Mouse (Mus musculus) heart, adult 9 months (tissue): ENCODE data around the gene Fkbp6.

ENCODE experiments used
- DNase-seq, 2 experiments: peaks; one replicate each; pipeline ENCODE4 v3.0.0; 2022; ENCODE audit warnings: low spot score in 2 of 2

Gene Fkbp6

DNA sequence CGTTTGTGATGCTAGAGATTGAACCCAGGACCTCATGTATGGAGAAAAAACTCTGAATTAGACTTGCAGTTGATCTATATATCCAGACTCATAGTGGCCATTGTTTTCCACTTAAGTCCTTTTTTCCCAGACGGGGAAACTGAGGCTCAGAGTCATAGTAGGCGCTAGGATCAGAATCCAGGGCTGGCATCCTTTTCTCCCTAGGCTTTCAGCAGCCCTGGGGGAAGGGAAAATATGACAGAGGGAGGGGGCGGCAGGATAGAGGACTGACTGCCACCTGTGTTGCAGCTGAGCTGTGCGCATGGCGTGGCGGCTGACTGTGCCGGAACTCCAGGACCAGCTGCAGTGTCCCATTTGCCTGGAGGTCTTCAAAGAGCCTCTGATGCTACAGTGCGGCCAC lies 3.2 kb upstream of the Fkbp6 start, which contains the start of gene Trim50:
Gene Trim50 (plus strand): TSS at position 301 of the 400 bp plus-strand sequence.
- no peak for DNase-seq

DNA sequence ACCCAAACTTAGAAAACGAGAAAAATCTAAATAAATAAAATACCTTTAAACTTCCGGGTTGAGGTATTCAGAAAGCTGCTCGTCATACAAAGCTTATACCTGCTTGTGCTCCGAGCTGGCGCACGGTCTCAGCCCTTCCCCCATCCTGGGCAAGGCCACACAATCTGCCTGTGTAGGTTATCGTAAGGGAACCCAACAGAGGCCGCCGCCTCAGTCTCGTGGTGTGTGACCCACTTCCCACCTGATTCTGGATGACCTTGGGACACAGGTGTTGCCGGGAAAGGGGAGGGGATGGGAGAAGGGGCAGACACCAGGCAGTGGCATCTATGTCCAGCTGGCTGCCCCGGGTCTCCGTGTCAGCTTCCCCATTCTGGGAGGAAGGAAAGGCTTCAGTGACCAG lies 1.8 kb upstream of the Fkbp6 start:
- no peak for DNase-seq

DNA sequence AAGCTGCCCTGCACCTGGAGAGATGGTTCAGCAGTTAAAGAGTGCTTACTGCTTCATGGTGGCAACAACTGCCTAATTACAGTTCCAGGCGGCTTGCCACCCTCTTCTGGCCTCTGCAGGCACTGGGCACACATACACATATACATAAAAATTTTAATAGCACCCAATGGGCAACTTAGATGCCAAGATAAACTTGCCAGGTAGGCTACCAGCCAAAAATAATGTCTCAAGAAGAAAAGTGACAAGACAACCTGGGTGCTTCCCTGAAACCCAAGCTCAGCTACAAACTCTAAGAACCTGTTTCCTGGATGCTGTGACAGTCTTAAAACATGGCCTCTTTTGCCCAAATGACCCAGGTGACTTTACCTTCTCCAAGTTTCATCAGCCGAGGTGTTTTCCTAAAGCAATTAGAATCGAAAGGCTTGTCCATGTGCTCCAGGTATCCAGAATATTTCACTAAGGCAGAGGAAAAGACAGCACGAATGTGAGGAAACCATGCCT lies 2.3 kb downstream of the Fkbp6 start:
- DNase-seq: no peak

DNA sequence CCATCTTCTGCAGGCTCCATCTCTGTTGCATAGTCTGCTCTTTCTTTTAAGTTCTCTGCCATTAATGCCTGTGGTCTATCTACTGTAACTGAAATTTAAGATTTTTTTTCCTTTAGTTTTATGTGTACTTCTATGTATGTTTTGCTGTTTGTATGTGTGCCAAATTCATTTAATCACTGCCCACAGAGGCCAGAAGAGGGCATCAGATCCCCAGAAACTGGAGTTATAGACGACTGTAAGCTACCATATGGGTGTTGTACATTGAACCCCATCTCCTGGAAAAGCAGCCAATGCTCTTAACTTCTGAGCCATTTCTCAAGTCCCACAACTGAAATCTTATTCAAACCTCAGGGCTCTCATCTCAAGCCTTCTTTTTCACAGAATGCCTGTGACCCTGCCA lies 3.4 kb downstream of the Fkbp6 start:
- DNase-seq: no peak

DNA sequence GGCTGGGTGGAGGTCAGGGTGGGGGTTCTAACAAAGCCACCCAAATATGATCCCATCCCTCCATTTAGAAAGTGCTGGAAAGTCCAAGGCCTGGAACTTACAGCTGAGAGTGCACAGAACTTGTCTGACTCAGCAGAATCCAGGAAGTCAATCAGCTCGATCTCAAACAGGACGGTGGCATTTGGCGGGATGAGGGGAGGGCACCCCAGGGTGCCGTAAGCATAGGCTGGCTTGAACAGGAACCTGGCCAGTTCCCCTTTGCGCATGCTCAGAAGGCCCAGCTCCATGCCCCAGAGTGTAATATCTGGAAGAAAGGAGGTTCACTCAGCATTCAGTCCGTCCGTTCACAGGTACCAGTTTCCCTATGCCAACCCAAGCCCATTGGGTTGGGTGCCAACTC lies 3.9 kb downstream of the Fkbp6 start:
- no peak for DNase-seq

DNA sequence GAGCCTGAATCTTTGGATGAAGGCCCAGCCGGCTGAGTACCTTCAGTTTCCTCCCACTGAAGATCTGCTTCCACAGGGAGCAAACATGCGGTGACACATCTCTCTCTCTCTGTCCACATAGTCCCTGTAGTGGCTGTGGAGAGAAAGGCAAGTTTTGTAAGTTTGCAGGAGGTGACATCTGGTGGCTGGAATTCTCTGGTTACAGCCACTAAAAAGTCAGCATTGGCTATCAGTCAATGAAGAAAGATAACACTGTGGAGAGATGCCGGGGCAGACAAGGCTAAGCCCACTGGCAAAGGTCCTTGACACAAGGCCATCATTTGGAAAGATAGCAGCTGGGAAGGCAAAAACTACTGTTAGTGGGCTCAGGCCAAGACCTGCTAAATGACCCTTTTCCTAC lies 12.3 kb downstream of the Fkbp6 start:
- no peak for DNase-seq

DNA sequence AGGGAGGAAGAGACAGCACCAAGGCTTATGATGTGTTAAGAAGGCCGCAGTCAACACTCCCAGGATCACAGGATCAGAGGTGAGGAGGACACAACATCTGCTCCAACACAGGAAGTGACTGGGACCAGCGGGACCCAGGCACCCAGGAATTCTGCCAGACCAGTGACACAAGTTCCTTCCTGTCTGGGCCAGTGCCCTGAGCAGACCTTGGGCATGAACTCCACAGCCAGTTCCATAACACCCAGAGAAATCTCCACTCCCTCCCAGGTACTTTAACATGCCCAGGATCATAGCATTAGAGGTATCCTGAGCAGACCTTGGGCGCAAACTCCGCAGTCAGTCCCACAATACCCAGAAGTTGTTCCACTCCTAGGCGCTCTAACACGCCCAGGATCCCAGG lies 18.7 kb downstream of the Fkbp6 start:
- no peak for DNase-seq

DNA sequence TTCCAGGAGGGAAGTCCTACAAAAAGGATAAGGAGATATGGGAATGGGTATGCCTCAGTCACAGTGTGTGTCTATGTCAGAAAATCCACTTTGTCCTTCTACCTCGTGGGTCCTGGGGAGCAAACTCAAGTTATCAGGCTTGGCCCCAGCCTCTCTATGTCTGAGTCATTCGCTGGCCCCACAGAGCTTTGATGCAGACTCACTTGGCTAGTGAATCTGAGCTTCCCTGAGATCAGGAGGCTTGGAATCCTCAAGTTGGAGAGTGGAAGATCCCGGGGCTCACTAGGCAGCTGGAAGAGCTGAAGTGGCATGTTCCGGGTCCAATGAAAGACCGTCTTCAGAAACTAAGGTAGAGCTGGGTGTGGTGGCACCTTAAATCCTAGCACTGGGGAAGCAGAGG lies 19.6 kb downstream of the Fkbp6 start:
- DNase-seq: no peak

DNA sequence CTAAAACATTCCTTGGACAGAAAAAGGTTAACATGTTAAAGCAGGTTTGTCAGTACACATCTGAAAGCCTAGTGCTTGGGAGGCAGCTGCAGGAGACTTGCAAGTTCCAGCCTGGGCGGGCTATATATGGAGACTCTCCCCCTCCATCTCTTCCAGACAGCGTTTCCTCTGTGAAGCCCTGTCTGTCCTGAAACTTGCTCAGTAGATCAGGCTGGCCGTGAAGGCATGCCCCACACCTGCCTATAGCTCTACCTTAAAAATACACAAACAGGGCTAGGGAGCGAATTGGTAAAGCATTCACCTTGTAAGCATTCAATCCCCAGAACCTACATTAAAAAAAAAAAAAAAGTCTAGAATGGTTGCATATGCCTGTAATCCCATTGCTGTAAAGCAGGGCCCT lies 20.4 kb downstream of the Fkbp6 start:
- DNase-seq: no peak

DNA sequence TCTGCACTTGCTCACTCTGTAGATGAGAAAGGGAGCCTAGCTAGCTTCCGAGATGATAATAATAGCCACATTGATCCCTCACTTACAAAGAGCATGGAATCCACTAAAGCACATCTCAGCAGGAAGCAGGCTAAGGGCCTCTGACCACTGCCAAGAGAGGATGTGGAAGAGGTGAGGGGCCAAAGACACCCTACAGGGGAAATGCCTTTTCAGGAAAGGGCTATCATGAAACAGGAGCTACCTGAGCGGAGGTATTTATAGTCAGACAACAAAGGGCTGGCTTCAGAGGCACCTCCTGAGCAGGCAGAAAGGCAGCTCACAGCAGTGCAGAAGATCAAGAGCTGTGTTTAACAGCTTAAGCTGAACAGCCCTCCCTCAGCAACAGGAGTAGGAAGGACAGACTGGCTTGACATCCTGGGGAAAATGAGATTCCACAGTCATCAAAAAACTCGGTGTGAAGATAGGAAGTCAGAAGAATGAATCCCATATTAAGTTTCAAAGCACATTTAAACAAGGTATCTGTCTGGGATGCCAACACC lies 23.7 kb downstream of the Fkbp6 start:
- no peak for DNase-seq

DNA sequence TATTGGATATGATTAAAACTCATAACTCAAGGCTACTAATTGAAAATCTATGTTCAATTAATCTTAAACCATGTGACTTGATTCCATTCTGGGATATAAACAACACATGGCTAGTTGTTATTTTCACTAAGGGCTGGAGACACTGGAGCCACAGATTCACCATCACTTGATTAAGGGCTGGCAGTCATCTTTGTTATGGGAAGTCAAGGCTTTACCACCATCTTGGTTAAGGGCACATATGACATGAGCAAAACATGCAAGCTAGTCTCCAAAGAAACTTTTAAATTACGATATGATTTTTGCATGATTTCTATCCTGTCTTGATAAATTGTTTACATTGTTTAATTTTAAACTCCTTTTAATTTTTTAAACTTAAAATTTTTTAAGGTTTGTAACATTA lies 27.6 kb downstream of the Fkbp6 start:
- DNase-seq: no peak

DNA sequence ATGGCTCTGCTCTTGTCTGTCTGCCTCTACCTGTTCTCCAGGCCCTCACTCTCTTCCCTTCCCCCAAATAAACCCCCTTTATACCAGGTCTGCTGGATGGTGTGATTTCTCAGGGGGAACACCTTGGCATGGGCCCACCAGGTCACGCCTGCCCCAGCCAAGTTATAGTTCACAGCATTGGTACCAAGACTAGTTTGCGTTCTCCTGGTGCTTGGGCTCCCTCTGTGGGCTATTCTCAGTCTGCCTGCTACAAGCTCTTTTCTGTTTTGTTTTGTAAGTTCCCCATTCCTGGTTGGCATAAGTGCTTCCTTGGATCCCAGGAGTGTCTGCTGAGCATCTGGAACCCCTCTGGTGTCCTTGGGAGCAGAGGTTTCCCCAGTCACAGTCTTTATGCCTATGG lies 30.0 kb downstream of the Fkbp6 start:
- DNase-seq: no peak

DNA sequence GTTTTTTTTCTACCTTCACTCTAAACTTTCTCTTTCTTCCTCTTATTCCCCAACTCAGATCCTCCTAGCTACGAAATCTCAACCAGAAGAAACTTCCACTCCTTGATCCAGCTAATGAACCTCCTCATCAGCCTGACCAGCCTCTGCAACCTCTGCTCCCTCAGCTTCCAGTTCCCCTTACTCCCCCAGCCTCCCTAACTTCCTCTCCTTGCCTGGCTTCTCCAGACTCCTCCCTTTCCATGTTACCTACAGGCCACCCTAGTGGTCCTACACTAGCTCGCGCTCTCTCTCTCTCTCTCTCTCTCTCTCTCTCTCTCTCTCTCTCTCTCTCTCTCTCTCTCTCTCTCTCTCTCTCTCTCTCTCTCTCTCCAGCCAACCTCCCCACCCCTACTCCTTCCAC lies 33.7 kb downstream of the Fkbp6 start:
- DNase-seq: no peak

DNA sequence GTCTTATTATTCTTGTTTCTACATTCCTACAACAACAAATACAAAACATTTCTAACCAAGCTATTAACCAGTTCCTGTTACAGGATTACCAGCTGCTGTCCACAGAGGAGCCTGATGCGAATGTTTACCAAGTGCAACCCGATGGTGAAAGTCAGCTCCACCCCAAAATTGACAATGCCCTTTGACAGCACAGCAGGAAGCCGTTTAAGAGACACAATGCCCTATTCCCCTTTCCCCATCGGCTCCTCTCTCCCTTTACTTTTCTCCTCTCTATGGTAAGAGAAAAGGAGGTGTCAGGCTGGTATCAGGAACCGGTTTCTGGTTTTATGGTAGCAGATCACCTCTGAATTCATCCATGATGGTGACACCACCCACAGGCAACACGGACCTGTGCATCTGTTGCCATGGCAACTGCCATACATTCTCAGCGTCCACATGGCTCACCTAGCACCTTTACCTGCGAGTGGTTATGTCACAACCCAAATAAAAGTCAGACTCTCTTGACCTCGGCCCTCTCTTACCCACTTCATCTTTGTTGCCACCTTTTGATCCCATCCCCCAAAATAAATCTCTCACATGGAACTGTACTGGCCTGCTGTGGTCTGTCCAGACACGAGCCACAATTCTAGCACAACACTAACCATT lies 43.4 kb downstream of the Fkbp6 start:
- DNase-seq: no peak

DNA sequence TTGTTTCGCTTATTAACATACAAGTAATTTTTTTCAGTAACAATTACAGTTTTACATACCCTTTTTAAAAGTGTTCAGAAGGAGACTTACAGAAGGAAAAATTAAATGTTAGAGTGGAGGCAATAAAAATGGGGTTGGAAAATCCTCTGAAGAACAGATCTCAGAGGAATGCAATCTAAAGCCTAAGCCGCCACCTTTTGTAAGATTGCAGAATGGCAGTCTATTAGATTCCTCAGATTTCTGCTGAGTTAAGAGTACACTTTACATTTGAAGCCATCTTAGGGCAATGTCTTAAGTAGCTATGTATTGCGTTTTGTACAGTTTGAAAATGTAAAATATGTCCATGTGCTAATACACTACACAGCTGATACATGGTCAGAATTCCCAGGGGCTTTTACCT lies 47.4 kb downstream of the Fkbp6 start:
- DNase-seq: no peak

DNA sequence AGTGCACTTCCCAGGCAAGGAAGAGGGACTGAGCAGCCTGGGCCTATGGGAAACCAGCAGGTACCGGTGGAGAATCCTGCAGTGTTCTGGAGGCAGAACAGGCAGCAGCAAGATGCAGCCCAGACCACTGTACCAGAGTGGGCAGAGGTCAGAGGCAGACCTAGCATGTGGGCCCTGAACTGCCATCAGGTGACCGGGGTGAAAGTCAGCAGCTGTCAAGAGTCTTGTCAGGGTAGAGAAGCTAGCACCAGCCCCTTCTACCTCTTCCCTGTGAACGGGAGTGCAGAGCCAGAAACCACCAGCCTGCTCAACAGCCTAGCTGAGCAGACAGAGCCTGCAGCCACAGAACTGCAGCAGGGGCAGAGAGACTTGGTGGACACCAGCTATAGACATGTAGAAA lies 47.9 kb downstream of the Fkbp6 start:
- DNase-seq: no peak

DNA sequence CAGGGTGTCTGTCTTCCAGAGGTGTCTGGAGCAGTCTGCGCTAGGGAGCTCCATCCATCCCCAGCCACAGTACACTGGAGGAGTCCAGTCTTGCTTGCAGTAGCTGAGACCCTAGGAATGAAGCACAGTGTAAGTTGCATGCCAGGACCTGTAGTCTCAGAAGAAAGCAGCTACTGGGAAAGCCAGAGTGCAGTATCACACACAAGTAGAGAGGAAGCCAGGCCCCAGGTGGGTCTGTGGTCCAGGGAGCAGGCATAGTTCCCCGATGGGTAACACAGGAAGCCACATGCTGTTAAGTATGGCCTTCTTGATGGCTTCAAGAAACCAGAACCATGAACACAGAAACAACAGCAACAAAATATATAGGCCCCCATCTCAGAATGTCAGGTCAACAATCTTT lies 57.8 kb downstream of the Fkbp6 start:
- no peak for DNase-seq

DNA sequence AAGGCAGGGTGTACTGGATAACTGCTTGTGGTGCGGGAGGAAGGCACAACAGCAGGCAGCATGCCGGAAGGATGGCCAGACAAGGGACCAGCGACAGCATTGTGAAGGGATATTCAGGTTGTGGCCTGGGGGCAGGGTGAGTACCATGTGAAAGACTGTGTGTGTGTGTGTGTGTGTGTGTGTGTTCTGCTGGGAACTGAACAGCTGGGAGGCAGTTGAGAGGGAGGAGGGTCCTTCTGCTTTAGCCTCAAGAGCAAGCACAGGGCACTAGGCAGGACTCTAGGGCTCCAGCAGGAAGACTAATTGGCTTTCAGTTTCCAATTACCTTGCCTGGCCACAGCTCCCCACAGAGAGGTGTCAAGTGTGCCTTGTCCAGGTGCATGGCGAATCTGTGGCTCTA lies 58.7 kb downstream of the Fkbp6 start:
- DNase-seq: no peak

DNA sequence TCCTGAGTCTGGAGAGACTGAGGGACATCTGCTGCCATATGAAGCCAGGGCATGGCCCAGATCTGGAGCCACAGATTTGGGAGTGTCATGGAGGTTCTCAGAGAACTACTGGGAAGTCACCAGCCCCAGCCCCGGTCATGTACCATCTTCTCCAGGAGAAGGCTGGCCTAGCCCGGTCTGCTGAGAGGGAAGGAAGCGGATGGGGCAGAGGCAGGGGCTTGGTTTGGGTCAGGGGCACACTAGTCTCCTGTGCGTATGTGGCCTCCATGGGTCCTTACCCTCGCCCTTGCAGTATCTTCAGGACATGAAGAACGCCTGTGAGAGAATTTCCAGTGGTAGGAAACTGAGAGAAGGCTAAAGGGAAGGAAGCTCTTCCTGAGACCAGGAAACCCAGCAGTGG lies 59.1 kb downstream of the Fkbp6 start:
- no peak for DNase-seq

DNA sequence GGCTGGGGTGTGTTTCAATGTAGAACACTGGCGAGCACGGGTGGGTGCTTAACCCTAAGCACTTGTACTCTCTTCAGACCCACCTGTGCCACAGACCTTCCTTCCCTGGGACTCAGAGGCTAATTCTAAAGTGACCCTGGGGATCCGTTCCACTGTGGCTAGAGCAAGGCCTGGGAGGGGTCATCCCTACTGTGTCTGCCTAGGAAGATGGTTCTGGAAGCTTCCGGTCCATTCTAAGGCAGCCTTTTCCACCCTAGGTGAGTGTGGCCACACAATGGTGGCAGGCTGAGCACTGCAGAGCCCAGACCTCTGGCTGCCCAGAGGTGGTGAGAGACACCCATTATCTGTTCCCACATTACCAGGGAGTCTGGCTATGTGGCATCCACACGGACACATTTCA lies 62.9 kb downstream of the Fkbp6 start:
- DNase-seq: no peak

DNA sequence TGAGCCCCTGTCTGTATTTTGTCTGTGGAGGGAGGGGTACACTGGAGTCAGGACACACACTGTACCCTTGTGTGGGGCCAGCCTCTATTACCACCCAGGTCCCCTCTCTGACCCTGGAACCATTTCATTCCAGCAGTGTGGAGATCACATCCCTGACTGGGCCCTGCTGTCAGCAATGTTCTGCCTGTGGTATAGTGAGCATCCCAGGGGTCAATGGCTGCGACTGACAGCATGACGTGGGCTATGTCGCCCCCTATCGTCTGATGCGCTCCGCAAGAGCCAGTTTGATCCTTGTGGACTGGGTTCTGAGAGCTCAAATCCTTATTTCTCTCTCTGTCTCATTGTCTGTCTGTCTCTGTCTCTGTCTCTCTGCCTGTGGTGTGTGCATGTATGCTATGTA lies 63.7 kb downstream of the Fkbp6 start:
- peak; percentile 48 to 64 for DNase-seq

DNA sequence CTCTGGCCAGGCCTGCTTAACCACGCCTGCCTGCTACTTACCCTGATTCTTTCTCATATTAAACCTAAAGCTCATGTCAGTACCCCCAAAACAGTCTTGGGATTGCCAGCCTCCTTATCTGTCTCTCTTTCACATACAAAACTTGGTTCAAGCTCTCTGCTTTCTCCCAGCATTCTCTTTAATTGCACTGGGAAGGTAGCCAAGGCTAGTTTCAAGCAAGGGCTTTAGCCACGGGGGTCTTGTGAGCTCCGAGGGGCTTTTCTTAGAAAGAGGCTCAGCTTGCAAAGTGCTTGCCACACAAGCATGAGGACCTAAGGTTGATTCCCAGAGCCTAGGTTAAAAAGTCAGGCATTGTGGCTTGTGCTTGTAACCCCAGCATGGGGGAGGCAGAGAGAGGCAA lies 64.6 kb downstream of the Fkbp6 start:
- no peak for DNase-seq

DNA sequence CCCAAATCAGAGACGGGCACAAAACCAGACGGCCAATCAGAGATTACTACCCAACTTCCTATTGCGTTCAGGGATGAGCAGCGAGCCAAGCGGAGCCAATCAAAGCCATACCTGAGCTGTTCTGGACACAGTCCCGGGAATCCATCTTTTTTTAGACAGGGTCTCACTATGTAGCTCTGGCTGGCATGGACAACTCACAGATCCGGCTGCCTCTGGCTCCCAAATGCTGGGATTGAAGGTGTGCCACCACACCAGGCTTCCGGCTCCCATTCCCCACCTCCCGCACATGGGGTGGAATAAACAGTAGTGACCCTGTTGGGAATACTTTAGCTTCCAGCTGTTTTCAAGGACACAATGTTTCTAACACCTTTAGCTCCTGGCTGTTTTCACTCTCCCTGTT lies 69.6 kb downstream of the Fkbp6 start:
- DNase-seq: peak in 1 of 2 experiments; percentile 15

DNA sequence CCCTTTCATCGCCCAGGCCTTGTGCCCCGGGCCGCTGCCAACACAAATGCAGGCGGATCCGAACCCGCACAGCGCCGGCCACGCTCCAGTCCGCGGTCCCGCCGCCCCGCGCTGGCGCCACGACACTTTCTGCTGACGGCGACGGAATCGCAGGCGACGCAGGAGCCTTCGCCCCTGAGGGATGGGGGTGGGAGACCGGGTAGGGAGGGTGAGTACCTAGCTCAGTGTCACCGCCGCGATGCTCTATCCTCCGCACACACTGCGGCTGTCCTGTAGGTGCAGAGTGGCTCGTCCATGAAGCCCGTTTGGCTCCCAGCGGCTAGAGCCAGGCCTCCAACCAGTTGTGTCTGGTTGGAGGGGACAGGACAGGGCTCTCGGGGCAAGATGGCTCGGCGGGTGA lies 73.2 kb downstream of the Fkbp6 start:
- no peak for DNase-seq
